Mouse (Mus musculus) fat pad, adult 2 months (tissue): Measurements from ENCODE around the gene Psmd1.
A peak's percentile ranks its signal among the peaks of the same experiment; 100 is the strongest.
"Not testable (repeated sequence)": the region's sequence is repeated elsewhere in the genome, so short reads cannot be mapped to it uniquely, and the experiment has no call there.

ENCODE experiments used
- DNase-seq: peaks from one replicate; pipeline ENCODE4 v3.0.0-alpha.2; 2011; ENCODE audit warnings: low read depth, low spot score; ENCODE audit errors: extremely low read depth

Psmd1 gene

GRCm38 (mm10) chr1:86064271-86064991 is at the start of gene Psmd1:
Psmd1 (plus strand) TSS chr1:86064387.
- peak; percentile 54 for DNase-seq

- DNase-seq, result not testable (repeated sequence)
These were observed 48.4 kb upstream of the Psmd1 start for GRCm38 (mm10) chr1:86015758-86016157.

GRCm38 (mm10) chr1:86016516-86016915 is 47.7 kb upstream of the Psmd1 start, which contains the start of gene Spata3:
Spata3 (plus strand) TSS chr1:86016816.
- DNase-seq, result no peak

GRCm38 (mm10) chr1:86018235-86019055 is 45.7 kb upstream of the Psmd1 start:
- DNase-seq, result no peak

GRCm38 (mm10) chr1:86021365-86021989 is 42.7 kb upstream of the Psmd1 start:
- DNase-seq, result no peak

- no peak for DNase-seq
These were observed 31.8 kb upstream of the Psmd1 start for GRCm38 (mm10) chr1:86032273-86032987.

GRCm38 (mm10) chr1:86038191-86038951 is 25.8 kb upstream of the Psmd1 start:
- DNase-seq, result no peak

- DNase-seq, result no peak
These were observed 24.1 kb upstream of the Psmd1 start for GRCm38 (mm10) chr1:86040131-86040530.

GRCm38 (mm10) chr1:86040817-86041216 is 23.4 kb upstream of the Psmd1 start:
- no peak for DNase-seq

GRCm38 (mm10) chr1:86045056-86045455 is 19.1 kb upstream of the Psmd1 start:
- no peak for DNase-seq

- no peak for DNase-seq
These were observed 18.1 kb upstream of the Psmd1 start, which contains the start of gene 2810459M11Rik for GRCm38 (mm10) chr1:86045848-86046805. 2810459M11Rik (plus strand) TSS chr1:86045863.

- DNase-seq, result no peak
These were observed 17.2 kb upstream of the Psmd1 start for GRCm38 (mm10) chr1:86046833-86047563.

- DNase-seq, result no peak
These were observed 16.0 kb upstream of the Psmd1 start for GRCm38 (mm10) chr1:86048231-86048630.

GRCm38 (mm10) chr1:86048744-86049143 is 15.4 kb upstream of the Psmd1 start:
- no peak for DNase-seq

GRCm38 (mm10) chr1:86053198-86053921 is 10.8 kb upstream of the Psmd1 start:
- DNase-seq, result no peak

- DNase-seq, result no peak
These were observed 9.2 kb upstream of the Psmd1 start for GRCm38 (mm10) chr1:86054943-86055342.

- no peak for DNase-seq
These were observed 7.9 kb upstream of the Psmd1 start for GRCm38 (mm10) chr1:86056284-86056683.
